In the genomic region with DNA sequence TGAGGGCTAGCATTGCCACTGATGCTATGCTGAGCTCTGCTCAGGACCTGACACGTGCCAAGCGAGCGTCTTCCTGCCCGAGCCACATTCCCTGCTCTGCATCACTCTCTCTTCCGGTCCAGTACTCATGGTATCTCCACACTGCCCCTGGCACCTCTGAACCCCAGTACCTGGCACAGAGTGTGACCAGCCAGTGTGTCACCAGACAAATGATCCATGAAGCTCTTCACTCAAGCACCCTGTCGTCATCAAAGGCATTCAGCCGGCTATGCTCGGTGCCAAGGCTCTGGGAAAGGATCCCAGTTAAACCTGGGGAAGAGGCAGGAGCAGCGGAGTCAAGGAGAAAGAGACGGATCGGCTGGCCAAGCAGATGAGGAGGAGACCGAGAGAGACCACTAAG, we compare ENCODE assay signal across 8 mouse cellular contexts. TPM values are rescaled to one million over a fixed set of nuclear protein-coding genes. Genes with fewer than 3 reads are reported as not detected.
DNase-seq lines count a peak whose midpoint lies in the region; ATAC-seq and TF ChIP-seq lines count a peak whose summit lies in the region.

No protein-coding gene starts in this region.

- no peak for ATAC-seq in forebrain, embryonic 11.5 days (replicated peaks; ENCODE audit: low FRiP score)
- ATAC-seq in neural tube, embryonic 14.5 days (ENCODE audit: low read depth), result no peak

- 90% methylated on average over 12 of the region's 12 CpGs for WGBS in forebrain, embryonic 10.5 days
- 90% methylated on average over 12 of the region's 12 CpGs for WGBS in forebrain, embryonic 11.5 days
- WGBS in neural tube, embryonic 14.5 days, result 69% methylated on average over 12 of the region's 12 CpGs
- WGBS in thymus, adult 2 months, result 85% methylated on average over 12 of the region's 12 CpGs

- no peak for TF ChIP-seq CTCF in thymus, adult 2 months (IDR thresholded peaks at IDR 0.05; ENCODE audit: borderline replicate concordance, control insufficient read depth, extremely low read depth, insufficient read depth, low read length, poor library complexity)

- no peak for DNase-seq in forebrain, embryonic 10.5 days (ENCODE audit: extremely low spot score, low spot score)
- DNase-seq in forebrain, embryonic 11.5 days (ENCODE audit: low spot score), result no peak
- DNase-seq in neural tube, embryonic 10.5 days (ENCODE audit: extremely low spot score, low spot score), result no peak
- DNase-seq in kidney, adult 11 months, result peak; percentile 85
- peak; percentile 19 to 38 for DNase-seq in lung, postnatal 4 days
- no peak for DNase-seq in urinary bladder, postnatal 4 days (ENCODE audit: low spot score in 2 of 2)
- no peak for DNase-seq in thymus, adult 2 months

- H3K27me3 ChIP-seq in forebrain, embryonic 10.5 days (ENCODE audit: poor library complexity, severe bottlenecking), result no peaks in the 10 kb centered on the region
- no peaks in the 10 kb centered on the region for H3K27me3 ChIP-seq in forebrain, embryonic 11.5 days (ENCODE audit: control insufficient read depth, insufficient read depth, low read length)
- H3K27me3 ChIP-seq in neural tube, embryonic 14.5 days (ENCODE audit: control insufficient read depth, insufficient read depth, low read length), result no peaks in the 10 kb centered on the region
- no peaks in the 10 kb centered on the region for H3K27me3 ChIP-seq in thymus, adult 2 months (ENCODE audit: control insufficient read depth, insufficient read depth, low read length)

- no peaks in the 10 kb centered on the region for H3K9me3 ChIP-seq in forebrain, embryonic 10.5 days
- no peaks in the 10 kb centered on the region for H3K9me3 ChIP-seq in forebrain, embryonic 11.5 days (ENCODE audit: control insufficient read depth, low read length)
- H3K9me3 ChIP-seq in neural tube, embryonic 14.5 days (ENCODE audit: control insufficient read depth, low read length), result no peaks in the 10 kb centered on the region

- no peak for TF ChIP-seq POLR2A in thymus, adult 2 months (IDR thresholded peaks at IDR 0.05; ENCODE audit: control insufficient read depth, extremely low read depth, insufficient read depth, low read length, poor library complexity)

- no peak overlapping the region for H3K9ac ChIP-seq in forebrain, embryonic 11.5 days (ENCODE audit: low read length)
- no peak overlapping the region for H3K9ac ChIP-seq in neural tube, embryonic 14.5 days (replicated peaks; ENCODE audit: low read depth, low read length)

- H3K4me2 ChIP-seq in forebrain, embryonic 11.5 days (ENCODE audit: low read depth, low read length, severe bottlenecking), result no peak overlapping the region
- H3K4me2 ChIP-seq in neural tube, embryonic 14.5 days (ENCODE audit: low read depth, low read length), result no peak overlapping the region

- peaks cover 84% of the 10 kb centered on the region for H3K4me1 ChIP-seq in forebrain, embryonic 10.5 days
- H3K4me1 ChIP-seq in forebrain, embryonic 11.5 days (replicated peaks; ENCODE audit: control insufficient read depth, insufficient read depth, low read length), result peaks cover 9% of the 10 kb centered on the region
- peaks cover 48% of the 10 kb centered on the region for H3K4me1 ChIP-seq in neural tube, embryonic 14.5 days (ENCODE audit: control insufficient read depth, insufficient read depth, low read length)
- no peaks in the 10 kb centered on the region for H3K4me1 ChIP-seq in thymus, adult 2 months (replicated peaks; ENCODE audit: control insufficient read depth, insufficient read depth, low read length)

- 0 out of 2 replicates have a peak overlapping the region, but pooled peaks have one; percentile 3 for H3K27ac ChIP-seq in forebrain, embryonic 10.5 days
- no peak overlapping the region for H3K27ac ChIP-seq in forebrain, embryonic 11.5 days (ENCODE audit: low read depth, low read length)
- peak overlapping the region; percentile 28; the same call in 1 of the 2 replicates for H3K27ac ChIP-seq in neural tube, embryonic 14.5 days (ENCODE audit: low read depth, low read length)
- H3K27ac ChIP-seq in thymus, adult 2 months (ENCODE audit: control insufficient read depth, insufficient read depth, low read length), result no peak overlapping the region

- H3K36me3 ChIP-seq in forebrain, embryonic 10.5 days (replicated peaks), result peaks cover 55% of the 10 kb centered on the region
- no peaks in the 10 kb centered on the region for H3K36me3 ChIP-seq in forebrain, embryonic 11.5 days (ENCODE audit: control insufficient read depth, insufficient read depth, low read length)
- no peaks in the 10 kb centered on the region for H3K36me3 ChIP-seq in neural tube, embryonic 14.5 days (ENCODE audit: control insufficient read depth, insufficient read depth, low read length)
- H3K36me3 ChIP-seq in thymus, adult 2 months (ENCODE audit: control insufficient read depth, insufficient read depth, low read length), result no peaks in the 10 kb centered on the region

- H3K4me3 ChIP-seq in forebrain, embryonic 10.5 days, result no peak overlapping the region
- H3K4me3 ChIP-seq in forebrain, embryonic 11.5 days (ENCODE audit: low read depth, low read length), result no peak overlapping the region
- no peak overlapping the region for H3K4me3 ChIP-seq in neural tube, embryonic 14.5 days (ENCODE audit: low read depth, low read length)
- H3K4me3 ChIP-seq in thymus, adult 2 months (ENCODE audit: control insufficient read depth, insufficient read depth, low read length), result no peak overlapping the region

RNA-seq across cellular contexts. Expression of gene Nkain1, which starts 16.1 kb away (rescaled TPM):
- 4.1 and 4.5 TPM in 2 replicates for polyA plus RNA-seq in forebrain, embryonic 10.5 days (2016; fragmentation: Nextera tagmentation; extraction: Ambion mirVana)
- polyA plus RNA-seq in forebrain, embryonic 11.5 days (2014; fragmentation: Nextera tagmentation; extraction: Ambion mirVana), result 12.5 and 18.5 TPM in 2 replicates
- 17.4 and 19.9 TPM in 2 replicates for polyA plus RNA-seq in neural tube, embryonic 14.5 days (2014; fragmentation: Nextera tagmentation; extraction: Ambion mirVana)
- polyA plus RNA-seq in thymus, adult 2 months (2012; rRNA removed), result 2.4 and 2.9 TPM in 2 replicates

Comparison
In these comparisons a context has a peak if more than half of its experiments do, and no peak if none do; other contexts are left out.
1. H3K27ac ChIP-seq: peak in forebrain, embryonic 10.5 days (single experiment) and neural tube, embryonic 14.5 days (single experiment); none in forebrain, embryonic 11.5 days (single experiment) and thymus, adult 2 months (single experiment).
2. DNase-seq: peak in kidney, adult 11 months (single experiment) and lung, postnatal 4 days (2 of 2); none in forebrain, embryonic 10.5 days (single experiment), forebrain, embryonic 11.5 days (single experiment), neural tube, embryonic 10.5 days (single experiment), urinary bladder, postnatal 4 days (0 of 2) and thymus, adult 2 months (single experiment).